Mouse (Mus musculus) mesoderm, embryonic 11.5 days (tissue): ENCODE results near the gene Nkpd1.

Experiments
- DNase-seq: peaks from one replicate; pipeline ENCODE4 v3.0.0-alpha.2; 2012; ENCODE audit warnings: low read depth, low spot score

Gene Nkpd1

DNA sequence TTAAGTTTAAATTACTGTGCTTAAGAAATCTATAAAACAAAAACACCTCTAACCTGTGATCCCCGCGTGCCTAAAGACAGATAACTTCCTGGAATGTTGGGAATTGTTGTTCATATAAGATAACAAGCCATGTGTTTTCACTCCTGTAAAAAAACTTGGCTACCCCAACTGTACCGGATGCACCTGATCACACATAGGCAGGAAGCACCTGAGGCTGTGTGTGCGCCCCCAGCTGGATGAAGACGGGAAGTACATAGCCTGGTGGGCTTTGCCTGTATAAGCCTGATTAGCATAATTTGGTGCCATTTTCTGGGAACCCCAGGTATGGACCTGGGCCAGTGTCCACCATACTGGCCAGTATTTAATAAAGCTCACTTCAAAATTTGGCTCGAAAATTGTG, 25.9 kb downstream of the Nkpd1 start:
- DNase-seq, result no peak

DNA sequence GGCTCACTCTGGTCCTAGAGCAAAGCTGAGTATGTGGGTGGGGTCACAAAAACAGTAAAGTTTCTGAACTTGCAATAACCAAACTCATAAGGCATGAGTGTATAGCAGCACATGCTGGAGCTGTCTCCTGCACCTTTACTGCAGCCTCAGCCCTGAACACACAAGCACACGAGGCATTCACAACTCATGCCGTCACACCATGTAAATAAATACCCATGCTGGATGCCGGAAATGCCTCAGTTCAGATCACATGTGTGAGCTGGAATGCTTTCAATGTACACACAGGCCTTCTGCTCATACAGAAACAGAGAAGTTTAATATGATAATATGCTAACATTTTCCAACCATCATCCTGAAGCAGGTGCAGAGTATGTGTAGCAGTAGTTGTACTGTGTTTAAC, 28.4 kb downstream of the Nkpd1 start:
- DNase-seq, result no peak

DNA sequence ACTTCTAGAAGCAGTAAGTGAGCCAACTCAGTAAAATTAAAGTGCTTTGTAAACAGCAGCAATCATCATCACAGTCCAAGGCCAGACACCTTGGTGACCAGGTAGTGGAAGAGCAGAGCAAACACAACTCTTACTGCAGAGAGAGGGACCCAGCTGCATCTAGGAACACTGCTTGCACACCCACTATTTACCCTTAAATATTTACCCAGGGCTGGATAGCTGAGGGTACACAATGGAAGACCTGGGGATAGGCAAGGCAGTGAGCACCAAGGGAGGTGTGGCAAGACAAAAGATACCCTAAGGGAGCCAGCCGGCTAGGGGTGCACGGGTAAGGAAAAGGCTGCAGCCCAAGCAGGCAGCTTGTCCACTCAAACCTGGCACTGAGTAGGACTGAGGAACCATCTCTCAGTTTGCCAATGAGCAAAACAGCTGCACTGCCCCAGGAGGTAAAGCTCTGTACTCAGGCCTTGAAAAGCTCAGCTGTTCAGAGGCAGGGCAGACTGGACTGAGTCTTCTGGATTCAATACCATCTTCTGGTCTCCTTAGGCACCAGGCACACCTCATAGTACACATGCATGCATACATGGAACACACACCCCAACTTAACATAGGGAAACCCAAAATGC, 29.8 kb downstream of the Nkpd1 start:
- DNase-seq, result no peak

DNA sequence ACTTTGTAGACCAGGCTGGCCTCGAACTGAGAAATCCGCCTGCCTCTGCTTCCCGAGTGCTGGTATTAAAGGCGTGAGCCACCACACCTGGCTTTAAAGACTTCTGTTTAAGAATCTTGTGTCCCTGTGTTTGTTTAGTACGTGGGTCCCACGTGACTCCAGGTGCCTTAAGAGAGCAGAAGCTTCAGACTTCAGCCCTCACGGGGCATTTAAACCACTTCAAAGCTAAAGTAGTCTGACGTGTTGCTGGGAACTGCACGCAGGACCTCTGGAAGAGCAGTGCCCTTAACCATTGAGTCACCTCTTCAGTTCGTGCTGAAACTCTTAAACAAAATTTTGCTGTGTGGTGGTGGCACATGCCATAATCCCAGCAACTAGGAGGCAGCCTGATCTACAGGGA, 31.8 kb downstream of the Nkpd1 start:
- DNase-seq, result no peak

DNA sequence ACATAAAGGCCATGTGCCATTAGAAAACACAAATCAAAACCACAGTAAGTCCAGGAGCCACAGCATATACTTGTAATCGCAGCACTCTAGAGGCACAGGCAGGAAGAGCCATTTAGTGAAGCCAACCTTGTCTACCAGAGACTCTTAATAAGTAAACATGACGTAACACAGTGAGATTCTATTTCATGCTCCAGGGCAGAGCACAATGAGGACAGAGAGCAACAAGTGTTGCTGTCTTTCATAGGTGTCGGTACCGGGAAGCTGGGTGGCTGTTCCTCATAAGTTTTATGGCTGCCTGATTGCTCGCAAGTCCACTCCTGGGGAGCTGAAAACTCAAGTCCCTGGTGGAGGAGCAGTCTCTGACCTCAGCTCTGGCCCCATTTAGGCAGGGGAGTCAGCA, 34.0 kb downstream of the Nkpd1 start:
- no peak for DNase-seq

DNA sequence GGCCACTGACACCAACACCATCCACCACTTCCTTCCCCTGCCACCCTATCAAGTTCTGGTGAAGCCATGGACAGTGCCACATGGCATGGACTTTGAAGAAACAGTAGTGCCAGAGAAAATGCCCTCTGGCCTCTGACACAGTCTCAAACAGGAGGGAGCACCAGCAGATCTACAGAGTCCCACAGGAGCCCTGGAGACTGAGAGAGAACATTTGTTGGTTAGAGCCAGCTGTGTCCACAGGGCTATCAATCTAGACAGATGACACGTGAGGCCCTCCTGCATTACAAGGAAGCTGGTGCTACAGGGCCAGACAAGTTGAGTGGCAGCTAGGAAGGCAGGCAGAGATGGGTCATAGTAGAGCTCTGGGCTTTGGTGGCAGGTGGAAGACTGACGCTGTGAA, 34.8 kb downstream of the Nkpd1 start:
- peak; percentile 43 for DNase-seq

DNA sequence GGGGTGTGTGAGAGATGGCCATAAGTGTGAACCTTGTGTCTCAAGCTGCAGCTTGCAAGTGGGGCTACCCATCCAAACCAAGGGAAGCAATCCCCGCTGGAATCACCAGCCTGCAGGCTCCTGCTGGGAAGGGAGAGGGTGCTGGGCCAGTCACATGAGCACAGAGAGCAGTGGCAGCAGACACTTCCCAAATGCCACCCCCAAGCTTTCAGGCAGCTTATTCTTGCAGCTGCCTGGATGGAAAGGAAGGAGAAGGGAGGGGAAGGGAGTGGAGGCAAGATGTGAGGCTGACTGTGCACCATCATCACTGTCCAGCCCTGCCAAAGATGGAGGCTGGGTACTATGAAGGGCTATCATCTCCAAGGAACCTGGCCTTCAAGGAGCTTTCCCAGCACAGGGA, 36.5 kb downstream of the Nkpd1 start:
- DNase-seq, result no peak

DNA sequence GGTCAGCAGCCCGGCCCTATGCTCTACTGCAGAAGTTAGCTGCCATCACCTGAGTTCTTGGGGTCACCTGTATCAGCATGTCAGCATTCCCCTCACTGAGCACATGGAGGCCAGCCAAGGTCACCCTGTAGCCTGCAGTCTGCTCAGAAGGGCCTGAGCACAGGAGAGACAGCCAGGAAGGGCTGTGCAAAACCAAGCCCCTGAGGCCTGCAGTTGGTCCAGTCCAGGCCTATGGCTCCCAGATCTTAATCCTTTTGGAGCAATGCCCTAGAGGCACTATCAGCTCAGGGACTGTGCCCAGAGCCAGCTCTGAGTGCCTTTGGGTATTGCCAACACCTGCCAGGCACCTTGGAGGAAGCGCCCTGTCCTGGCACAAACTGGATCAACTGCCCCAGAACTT, 39.4 kb downstream of the Nkpd1 start:
- no peak for DNase-seq

DNA sequence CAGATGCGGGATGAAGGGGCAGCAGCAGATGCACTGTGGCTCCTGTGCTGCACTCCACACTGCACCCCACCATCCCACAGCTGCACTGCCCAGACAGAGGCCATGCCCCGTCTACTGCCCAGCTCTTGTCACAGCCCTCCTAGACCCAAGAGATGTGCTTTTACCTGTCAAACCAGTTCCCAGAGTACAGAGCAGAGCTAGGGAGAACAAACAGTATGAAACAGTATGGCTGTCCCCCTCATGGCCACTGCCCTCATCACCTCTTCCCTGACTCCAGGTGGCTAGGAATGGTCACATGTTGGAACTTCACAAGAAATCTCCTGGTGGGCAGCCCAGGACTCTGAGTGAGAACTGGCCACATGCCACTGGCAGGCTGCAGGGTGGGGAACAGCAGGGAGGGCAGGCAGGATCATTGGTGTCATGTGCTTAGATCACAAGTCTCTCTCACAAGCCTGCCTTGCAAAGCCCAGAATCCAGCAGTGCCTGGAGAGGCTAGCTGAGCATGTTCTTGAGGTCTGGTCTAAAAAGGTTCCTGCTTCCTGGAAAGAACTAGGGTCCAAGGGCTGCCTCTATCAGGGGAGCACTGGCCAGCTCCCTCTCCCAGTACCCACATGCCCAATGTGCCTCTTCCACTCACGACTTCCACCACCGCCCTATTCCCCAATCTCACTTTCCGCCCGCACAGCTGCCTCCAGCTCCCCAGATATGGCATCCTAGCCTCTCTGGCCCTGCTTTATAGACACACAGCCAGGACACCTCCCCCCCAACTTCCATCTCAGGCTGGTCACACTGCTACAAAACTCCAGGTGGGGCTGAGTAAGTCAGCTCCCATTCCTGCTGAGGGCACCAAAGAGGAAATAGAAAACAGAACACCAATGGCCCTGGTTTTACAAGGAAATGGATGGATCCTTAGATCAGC, 40.6 kb downstream of the Nkpd1 start:
- DNase-seq, result no peak

DNA sequence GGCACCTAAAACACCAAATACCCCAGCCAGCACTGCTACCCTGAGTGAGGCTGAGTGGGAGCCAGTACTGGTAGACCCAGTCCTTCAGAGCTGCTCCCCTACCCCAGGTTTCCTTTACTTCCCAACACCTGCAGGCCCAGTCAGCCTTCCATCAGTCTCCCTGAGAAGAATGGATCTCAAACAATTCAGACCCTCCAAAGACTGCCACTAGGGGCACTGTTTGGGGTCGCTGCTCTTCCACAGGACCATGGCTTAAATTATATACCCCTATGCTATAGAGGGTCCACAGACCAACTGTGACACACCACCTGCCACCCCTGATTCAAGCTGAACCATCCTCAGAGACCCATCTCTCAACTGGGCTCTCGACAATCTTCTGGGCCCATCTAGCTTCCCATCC, 41.3 kb downstream of the Nkpd1 start:
- DNase-seq, result peak; percentile 44

DNA sequence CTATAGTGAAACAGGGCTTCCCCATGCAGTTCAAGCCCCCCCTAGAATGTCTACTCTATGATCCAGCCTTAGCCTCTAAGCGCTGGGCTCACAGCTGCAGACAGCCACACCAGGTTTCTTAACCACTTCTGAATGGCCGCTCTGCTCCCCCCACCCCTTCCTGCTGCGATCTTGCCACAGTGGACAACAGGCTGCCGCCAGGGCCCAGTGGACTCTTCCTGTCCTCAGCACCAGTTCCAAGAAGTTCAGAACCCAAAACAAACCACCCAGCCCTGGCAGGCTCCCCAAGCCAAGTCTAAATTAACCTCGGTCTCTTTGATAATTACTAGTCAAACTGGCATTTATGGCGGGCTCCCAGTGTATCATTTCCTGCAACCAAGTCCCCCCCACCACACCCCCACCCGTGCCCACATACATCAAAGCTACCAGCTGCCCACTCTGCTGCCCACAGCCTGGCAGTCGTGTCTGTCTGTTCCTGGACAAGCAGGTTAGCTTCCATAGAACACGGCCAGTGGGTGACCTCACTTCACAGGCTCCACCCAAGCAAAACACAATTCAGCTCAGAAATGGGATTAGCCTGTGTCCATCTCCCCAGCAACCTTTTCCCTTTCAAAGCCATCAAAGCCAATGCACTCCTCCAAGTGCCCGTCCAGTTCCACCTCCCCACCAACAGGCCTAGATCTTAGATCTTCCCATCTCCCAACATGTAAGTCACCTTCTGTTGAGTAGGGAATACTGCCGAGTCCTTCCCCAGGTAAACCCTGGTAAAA, 43.0 kb downstream of the Nkpd1 start:
- no peak for DNase-seq

DNA sequence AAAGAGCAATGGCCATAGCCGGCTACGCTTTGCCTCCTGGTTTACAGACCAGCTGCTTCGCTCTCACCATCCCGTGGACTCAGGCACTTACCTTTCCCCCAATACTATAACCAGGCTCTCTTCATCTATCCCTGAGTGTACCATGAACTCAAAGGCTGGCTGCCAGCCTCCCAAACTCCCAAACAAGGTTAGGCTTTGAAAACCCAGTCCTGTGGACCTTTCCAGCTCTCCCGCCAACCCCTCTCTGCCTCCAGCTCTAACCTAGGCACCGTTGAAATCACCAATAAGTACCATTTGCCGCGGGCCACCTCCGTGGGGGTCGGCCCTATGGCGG, 43.8 kb downstream of the Nkpd1 start:
- no peak for DNase-seq

DNA sequence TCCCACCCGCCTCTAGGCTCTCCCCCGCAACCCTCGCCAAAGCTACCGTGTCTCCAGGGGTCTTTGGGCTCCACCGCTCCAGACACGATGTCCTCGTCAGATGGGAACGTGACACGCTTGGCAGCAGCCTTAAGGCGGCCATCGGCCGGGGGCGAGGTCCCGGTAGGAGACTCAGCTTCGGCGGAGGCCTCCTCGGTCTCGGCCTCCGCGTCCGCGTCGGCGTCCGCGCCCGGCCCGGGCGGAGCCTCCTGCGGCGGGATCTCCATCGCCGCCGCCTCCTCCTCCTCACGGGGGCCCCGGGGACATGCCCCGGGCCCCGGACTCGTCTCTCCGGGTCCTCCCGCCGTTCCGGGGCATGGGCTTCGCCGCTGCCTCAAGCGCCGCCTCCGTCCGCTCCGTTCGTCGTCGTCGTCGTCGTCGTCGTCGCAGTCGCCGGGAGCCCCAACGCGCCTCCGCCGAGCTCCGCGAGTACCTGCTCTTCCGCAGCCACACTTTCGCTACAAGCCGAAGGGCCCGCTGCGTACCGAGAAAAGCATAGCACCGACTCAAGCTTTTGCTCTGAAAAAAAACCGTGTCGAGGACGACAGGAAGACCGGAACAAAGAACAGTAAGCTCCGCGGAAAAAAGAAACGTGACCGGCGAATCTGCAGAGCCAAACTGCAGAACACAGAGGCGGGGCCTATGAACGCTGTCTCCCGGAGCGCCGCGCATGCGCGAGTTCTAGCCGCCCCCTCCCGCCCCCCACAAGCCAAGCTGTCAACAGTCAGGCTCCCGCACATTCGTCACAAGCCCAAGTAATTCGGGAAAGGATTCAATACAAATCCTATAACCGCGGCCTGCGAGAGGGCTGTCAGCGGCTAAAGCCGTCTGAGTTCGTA, 44.4 kb downstream of the Nkpd1 start:
- peak; percentile 96 for DNase-seq

DNA sequence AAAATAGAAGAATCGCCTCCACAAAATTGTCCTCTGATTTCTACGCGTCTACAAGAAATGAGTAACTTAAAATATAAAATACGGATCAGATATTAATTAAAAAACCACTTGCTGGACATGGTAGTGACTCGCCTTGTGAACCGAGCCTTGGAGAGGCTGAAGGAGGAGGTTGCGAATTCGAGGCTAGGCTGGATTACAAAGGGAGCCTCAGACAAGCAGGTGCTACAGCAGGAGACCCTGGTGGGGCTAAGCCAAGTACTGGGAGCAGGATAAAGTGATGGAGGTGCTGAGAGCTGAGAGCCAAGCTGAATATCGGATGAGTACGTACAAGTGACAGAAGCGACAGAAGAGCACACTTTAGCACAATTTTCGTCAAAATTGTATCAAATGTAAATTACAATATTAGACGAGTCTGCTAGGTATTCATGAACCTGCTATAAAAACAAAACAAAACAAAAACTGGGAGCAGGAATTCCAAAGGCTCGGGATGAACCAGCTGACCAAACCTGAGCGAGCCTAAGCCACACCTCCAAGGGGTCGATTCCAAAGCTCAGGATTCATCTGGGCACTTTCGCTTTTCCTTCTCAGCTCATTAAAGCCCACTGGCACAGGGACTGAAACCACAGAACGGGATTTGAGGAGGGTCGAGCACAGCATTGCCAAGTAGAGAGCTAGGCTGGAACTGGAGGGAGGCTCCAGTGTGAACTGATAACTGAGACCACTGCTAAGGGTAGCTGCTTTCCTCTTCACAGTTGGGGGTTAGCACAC, 45.2 kb downstream of the Nkpd1 start, which contains the start of gene Ppp1r37:
Ppp1r37 (minus strand) TSS at position 434 of the 768 bp plus-strand sequence.
- DNase-seq, result no peak

DNA sequence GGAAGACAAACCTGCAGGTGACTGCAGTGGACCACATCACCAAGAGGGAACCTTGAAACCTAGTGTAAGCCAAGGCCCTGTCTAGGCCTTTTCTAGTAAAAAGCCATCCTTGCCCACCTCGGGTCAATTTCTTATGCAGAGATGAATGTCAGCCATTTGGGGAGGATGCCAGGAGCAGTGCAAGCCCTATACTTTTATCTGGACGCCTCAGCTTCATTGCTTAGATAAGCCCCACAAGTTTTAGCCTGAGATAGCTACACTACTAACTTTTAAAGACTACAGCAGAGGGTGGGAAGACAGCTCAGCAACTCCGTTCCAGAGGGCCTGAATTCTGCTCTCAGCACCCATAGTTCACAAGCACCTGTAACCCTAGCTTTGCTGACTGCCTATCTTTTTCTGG, 46.2 kb downstream of the Nkpd1 start:
- no peak for DNase-seq

DNA sequence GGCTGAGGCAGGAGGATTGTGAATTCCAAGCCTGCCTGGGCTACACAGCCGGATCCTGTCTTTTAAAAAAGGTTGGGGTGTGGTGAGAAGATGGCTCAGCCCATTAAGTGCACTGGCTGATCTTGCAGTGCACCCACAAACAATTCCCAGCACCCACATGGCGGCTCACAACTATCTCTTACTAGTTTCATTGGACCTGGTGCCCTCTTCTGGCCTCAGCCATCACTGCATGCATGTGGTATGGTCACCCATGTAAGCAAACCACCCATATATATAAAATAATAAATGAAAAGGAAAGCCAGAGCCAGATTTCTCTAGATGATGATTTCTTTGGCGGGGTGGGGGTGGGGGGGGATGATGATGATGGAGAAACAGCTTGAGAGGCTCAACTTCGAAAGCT, 46.8 kb downstream of the Nkpd1 start:
- DNase-seq, result no peak

DNA sequence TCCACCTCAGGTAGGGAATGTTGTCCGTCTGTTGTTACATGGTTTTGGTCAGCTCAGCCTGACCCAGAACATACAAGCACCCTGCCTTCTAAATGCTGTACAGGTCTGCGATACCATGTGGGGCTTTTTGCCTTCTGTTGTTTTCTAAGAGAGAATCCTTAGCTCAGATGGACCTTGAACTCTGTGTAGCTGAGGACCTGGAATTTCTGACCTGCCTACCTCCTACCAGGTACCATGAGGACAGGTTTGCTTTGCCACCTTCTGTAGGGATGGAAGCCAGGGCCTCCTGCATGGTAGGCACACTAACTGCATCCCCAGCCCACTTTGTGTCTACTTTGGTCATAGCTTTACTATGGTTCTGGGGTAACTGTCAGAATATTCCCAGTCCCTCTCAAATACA, 48.2 kb downstream of the Nkpd1 start:
- no peak for DNase-seq

DNA sequence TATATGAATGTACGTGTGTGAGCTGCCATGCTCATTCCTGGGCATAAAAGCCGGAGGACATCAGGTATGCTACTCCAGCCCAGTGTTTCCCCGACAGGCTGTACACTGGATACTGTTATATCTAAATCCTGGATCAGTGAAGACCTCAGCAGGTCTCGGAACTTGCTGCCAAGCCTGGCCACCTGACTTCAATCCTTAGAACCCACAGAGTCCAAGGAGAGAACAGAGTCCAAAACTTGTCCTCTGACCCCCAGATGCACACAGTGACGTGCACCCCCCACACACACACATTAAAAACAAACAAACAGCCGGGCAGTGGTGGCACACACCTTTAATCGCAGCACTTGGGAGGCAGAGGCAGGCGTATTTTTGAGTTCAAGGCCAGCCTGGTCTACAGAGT, 49.8 kb downstream of the Nkpd1 start:
- DNase-seq, result no peak

DNA sequence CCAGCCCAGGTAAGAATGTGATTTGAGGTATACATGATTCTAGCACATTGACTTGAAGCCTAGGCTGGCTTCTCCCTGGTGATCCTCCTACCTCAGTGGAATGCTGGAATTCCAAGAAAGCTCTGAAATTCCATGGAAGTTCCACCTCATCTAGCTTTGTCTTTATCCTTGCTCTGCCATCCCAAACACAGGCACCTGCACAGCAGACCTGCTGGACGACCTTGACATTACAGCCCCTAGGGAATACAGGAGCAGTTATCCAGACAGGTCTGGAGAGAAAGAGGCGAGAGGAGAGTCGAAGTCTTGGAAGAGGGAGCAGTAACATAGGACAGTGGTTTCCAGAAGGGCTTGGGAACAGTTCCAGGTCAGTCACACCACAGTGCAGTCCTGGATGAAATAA, 52.0 kb downstream of the Nkpd1 start:
- no peak for DNase-seq

DNA sequence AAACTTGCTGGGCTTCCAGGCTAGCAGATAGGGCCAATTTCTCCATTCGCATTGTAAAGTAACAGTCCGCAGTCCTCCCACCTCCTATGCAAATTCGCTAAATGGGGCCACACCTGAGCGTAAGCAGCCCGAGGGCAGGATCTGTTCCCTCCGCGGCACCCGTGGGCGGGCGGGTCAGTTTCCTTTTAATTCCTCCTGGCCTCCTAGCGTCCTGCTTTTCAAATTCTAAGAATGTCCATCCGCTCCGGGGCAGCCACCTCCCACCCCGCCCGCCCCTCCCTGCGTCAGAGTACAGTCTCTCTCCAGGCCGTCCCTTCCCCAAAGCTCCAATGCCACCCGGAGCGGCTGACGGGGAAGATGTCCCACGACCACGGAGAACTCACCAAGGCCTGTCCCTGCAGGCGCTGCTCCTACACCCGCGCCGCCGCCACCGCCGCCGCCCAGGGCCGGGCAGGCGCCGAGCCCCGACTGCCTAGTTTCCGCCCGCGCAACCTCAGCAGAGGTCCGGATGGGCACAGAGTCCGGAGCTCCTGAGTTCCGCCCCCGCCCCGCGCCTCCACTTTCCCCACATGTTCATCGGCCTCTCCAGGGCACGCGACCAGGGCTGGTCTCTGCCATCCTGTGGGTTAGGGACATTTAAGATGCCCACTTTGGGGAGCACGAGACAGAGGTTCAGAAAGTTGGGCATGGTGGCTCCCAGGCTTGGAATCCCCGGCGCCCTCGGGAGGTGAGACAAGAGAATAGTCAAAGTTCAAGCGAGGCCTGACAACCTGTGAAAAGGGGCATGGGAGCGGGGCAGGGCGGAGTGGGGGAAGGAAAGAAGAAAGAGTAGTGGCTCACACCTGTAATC, 55.5 kb downstream of the Nkpd1 start:
- DNase-seq, result peak; percentile 88
